Mouse (Mus musculus) heart, adult 2 months (tissue): ENCODE results near the gene Ankrd53. TPM values are rescaled to one million over a fixed set of nuclear protein-coding genes. Genes with fewer than 3 reads are reported as not detected.
A peak's percentile ranks its signal among the peaks of the same experiment; 100 is the strongest.

Experiments used
- DNase-seq, 2 experiments: peaks; one replicate each; pipeline ENCODE4 v3.0.0; 2021
- H3K27ac ChIP-seq: fragments of 200-600 bp; 2 replicates; pipeline ENCODE4 v1.8.1; 2022
- H3K27me3 ChIP-seq: fragments of 200-500 bp; 2 replicates; pipeline ENCODE4 v1.6.1; 2012; ENCODE audit warnings: mild to moderate bottlenecking, low read length, inconsistent platforms, mixed read lengths; ENCODE audit not compliant: control insufficient read depth, insufficient read depth
- H3K36me3 ChIP-seq: fragments of 200-500 bp; 2 replicates; pipeline ENCODE4 v1.6.1; 2012; ENCODE audit warnings: low read length, inconsistent platforms; ENCODE audit not compliant: control insufficient read depth, insufficient read depth
- H3K4me1 ChIP-seq: fragments of 200-500 bp; 2 replicates; pipeline ENCODE4 v1.6.1; 2011; ENCODE audit warnings: low read length; ENCODE audit not compliant: control insufficient read depth, insufficient read depth
- H3K4me3 ChIP-seq: fragments of 200-600 bp; 2 replicates; pipeline ENCODE4 v1.8.1; 2022
- H3K79me2 ChIP-seq: fragments of 200-500 bp; replicated peaks from 2 replicates; pipeline ENCODE4 v1.6.1; 2012; ENCODE audit warnings: mild to moderate bottlenecking, inconsistent platforms, low read length, moderate library complexity, mixed read lengths; ENCODE audit not compliant: control insufficient read depth, insufficient read depth
- H3K9ac ChIP-seq: fragments of 200-500 bp; 2 replicates; pipeline ENCODE4 v1.6.1; 2012; ENCODE audit warnings: low read depth, mild to moderate bottlenecking, control low read depth, inconsistent platforms, low read length, mixed read lengths
- CTCF ChIP-seq: fragments of 200-600 bp; IDR thresholded peaks from 2 replicates; pipeline ENCODE4 v1.8.1; 2022; ENCODE audit warnings: antibody characterized with exemption, mild to moderate bottlenecking, moderate library complexity
- EP300 ChIP-seq: fragments of 200-500 bp; IDR thresholded peaks from 2 replicates; pipeline ENCODE4 v1.6.1; 2011; ENCODE audit warnings: low read depth, low read length, control low read depth; ENCODE audit not compliant: insufficient read depth
- POLR2A ChIP-seq: fragments of 200-500 bp; IDR thresholded peaks from 2 replicates; pipeline ENCODE4 v1.6.1; 2011; ENCODE audit warnings: mild to moderate bottlenecking, low read depth, low read length, control low read depth; ENCODE audit not compliant: insufficient read depth
- WGBS: fragments of 180-500 bp; shearing (Covaris S2); methylation state at CpG from one replicate; pipeline ENCODE4 v1.1.7; 2018; 5-methylcytosine and 5-hydroxymethylcytosine counted together
- intact Hi-C: fragments of 180-260 bp; cut with DNase I; formaldehyde crosslinking; loops from one replicate; pipeline ENCODE4 v1.15.1; 2025
- polyA plus RNA-seq: library from polyadenylated mRNA; depleted of rRNA; stranded (reverse); fragments of >200 nt; gene quantifications from 2 replicates; pipeline ENCODE4 v1.2.3, GENCODE M21; 2012
- total RNA-seq, 2 experiments: library from RNA; stranded (reverse); gene quantifications; 2 replicates each; pipeline ENCODE4 v1.2.3; 2021

Gene Ankrd53
- total and polyA plus RNA-seq, 3 experiments: 0.12 TPM; not detected in 2

DNA sequence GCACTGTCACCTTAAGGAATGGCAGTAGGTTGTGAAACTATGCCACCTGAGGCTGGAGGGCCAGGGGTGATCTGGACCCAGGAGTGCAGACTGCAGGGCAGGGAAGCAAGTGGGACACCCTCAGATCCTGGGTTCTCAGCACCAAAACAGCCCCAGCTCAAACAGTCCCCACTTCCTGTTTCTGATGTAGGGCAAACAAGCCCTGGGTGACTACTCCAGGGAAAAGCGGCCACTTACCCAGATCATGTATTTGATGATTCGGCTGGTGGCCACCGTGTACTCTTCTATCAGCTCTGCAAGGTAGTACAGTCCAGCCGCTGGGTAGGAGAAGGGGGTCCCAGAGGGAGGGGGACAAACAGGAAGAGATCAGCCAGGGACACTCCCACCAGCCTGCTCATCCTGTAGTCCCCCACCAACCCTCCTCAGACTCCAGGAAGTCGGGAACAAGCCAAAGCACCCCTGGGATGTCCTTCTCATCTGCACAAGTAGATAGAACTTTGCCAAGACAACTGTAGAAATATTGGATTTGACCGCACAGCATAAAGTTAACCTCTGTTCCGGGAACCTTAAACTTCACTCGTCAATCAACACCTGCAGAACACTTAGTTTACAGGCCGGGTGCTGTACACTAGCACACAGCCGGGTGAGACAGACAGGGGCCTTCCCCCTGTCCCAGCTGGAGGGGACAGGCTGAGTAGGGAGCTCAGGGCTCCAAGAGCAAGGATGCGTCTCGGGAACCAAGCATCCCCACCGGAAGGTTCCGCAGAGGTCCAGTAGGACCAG lies 12.5 kb downstream of the Ankrd53 start:
- Histone ChIP-seq H3K4me3 (peak overlapping the region; percentile 89), H3K79me2 (no peaks in the 10 kb centered on the region), H3K27ac (peak overlapping the region; percentile 88), H3K9ac (peak overlapping the region; percentile 98), H3K27me3 (no peaks in the 10 kb centered on the region), H3K36me3 (no peaks in the 10 kb centered on the region), H3K4me1 (peaks cover 3% of the 10 kb centered on the region)
- intact Hi-C loops: loop anchor here (5.0 kb wide), 2 partner anchors 57 to 137 kb away; partner anchors contain the start of gene Paip2b
- DNase-seq: peak; percentile 23 to 27
- TF ChIP-seq CTCF (no peak), POLR2A (no peak), EP300 (no peak)
- WGBS: 1% methylated on average over 14 of the region's 14 CpGs

- Histone ChIP-seq H3K4me1 (peaks cover 3% of the 10 kb centered on the region), H3K27ac (peak within 1 kb of the TSS; percentile 88), H3K9ac (peak within 1 kb of the TSS; percentile 98), H3K36me3 (no peaks in the 10 kb centered on the region), H3K4me3 (peak within 1 kb of the TSS; percentile 89), H3K27me3 (no peaks in the 10 kb centered on the region), H3K79me2 (no peaks in the 10 kb centered on the region)
- TF ChIP-seq CTCF (peak; percentile 76), EP300 (no peak), POLR2A (peak; percentile 66; the same call in 1 of the 2 replicates)
- intact Hi-C loops: loop anchor here (5.0 kb wide), 2 partner anchors 57 to 137 kb away; partner anchors contain the start of gene Paip2b
- WGBS: under 1% methylated on average over 45 of the region's 45 CpGs
- DNase-seq: peak; percentile 93 to 95
Measured at GRCm38 (mm10) chr6:83775638-83776293, 13.3 kb downstream of the Ankrd53 start, which contains the start of gene Tex261. Gene Tex261 (minus strand): TSS chr6:83775813.

GRCm38 (mm10) chr6:83778306-83778705 lies 15.9 kb downstream of the Ankrd53 start:
- intact Hi-C loops: loop anchor here (2.0 to 5.0 kb wide), 4 partner anchors 16 to 134 kb away; partner anchors contain the start of genes Nagk and Paip2b
- 82% methylated on average over 7 of the region's 7 CpGs for whole genome bisulfite sequencing

GRCm38 (mm10) chr6:83779026-83779425 lies 16.6 kb downstream of the Ankrd53 start:
- no peaks in the 10 kb centered on the region for H3K79me2 ChIP-seq
- H3K4me1 ChIP-seq: peaks cover 3% of the 10 kb centered on the region
- TF ChIP-seq CTCF (peak; percentile 80), POLR2A (no peak), EP300 (0 out of 2 replicates have a peak, but pooled peaks have one; percentile 48)
- H3K9ac ChIP-seq: no peak overlapping the region
- peak; percentile 45 to 62 for DNase-seq
- intact Hi-C loops: loop anchor here (2.0 to 5.0 kb wide), 4 partner anchors 16 to 133 kb away; partner anchors contain the start of genes Nagk and Paip2b
- WGBS: 6% methylated on average over 5 of the region's 5 CpGs
- H3K36me3 ChIP-seq: no peaks in the 10 kb centered on the region
- no peaks in the 10 kb centered on the region for H3K27me3 ChIP-seq
- no peak overlapping the region for H3K27ac ChIP-seq
- no peak overlapping the region for H3K4me3 ChIP-seq

More at GRCm38 (mm10) chr6:83778306-83778705, 15.9 kb downstream of the Ankrd53 start:
- no peaks in the 10 kb centered on the region for H3K36me3 ChIP-seq
- DNase-seq: no peak
- no peak for TF ChIP-seq CTCF
- TF ChIP-seq POLR2A: no peak
- TF ChIP-seq EP300: no peak
- no peaks in the 10 kb centered on the region for H3K27me3 ChIP-seq
- H3K4me3 ChIP-seq: no peak overlapping the region
- peaks cover 3% of the 10 kb centered on the region for H3K4me1 ChIP-seq
- H3K79me2 ChIP-seq: no peaks in the 10 kb centered on the region
- no peak overlapping the region for H3K9ac ChIP-seq
- H3K27ac ChIP-seq: no peak overlapping the region

DNA sequence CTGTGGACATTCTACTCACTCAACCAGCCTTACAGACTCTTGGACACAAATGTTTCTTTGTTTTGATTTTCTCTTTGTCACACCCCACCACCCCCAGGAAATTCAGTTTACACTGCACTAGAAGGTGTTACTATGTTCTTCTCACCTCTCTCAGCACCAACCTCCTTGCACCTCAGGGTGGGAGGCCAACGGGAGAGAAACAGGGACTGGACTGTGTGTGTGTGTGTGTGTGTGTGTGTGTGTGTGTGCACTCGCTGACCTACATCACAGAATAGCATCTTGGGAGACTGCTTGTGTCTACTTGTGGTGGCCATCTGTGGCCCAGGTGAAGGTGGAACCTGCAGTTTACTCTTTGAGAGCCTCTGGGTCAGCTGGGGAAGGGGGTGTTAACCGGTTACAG lies 24.0 kb downstream of the Ankrd53 start:
- no peaks in the 10 kb centered on the region for H3K79me2 ChIP-seq
- H3K36me3 ChIP-seq: no peaks in the 10 kb centered on the region
- no peak overlapping the region for H3K4me3 ChIP-seq
- intact Hi-C loops: no loop called here
- H3K27ac ChIP-seq: no peak overlapping the region
- no peak overlapping the region for H3K9ac ChIP-seq
- TF ChIP-seq CTCF (no peak), POLR2A (no peak), EP300 (no peak)
- WGBS: 74% methylated on average over 3 of the region's 3 CpGs
- H3K4me1 ChIP-seq: no peaks in the 10 kb centered on the region
- no peaks in the 10 kb centered on the region for H3K27me3 ChIP-seq
- no peak for DNase-seq
